Mouse (Mus musculus): ENCODE measurements around the gene Zfp446. TPM values are rescaled to one million over a fixed set of nuclear protein-coding genes. Genes with fewer than 3 reads are reported as not detected.
A peak's percentile ranks its signal among the peaks of the same experiment; 100 is the strongest.

The Zfp446 gene
- polyA plus RNA-seq, 1 experiment from 2014 or later: 10.3 TPM

DNA sequence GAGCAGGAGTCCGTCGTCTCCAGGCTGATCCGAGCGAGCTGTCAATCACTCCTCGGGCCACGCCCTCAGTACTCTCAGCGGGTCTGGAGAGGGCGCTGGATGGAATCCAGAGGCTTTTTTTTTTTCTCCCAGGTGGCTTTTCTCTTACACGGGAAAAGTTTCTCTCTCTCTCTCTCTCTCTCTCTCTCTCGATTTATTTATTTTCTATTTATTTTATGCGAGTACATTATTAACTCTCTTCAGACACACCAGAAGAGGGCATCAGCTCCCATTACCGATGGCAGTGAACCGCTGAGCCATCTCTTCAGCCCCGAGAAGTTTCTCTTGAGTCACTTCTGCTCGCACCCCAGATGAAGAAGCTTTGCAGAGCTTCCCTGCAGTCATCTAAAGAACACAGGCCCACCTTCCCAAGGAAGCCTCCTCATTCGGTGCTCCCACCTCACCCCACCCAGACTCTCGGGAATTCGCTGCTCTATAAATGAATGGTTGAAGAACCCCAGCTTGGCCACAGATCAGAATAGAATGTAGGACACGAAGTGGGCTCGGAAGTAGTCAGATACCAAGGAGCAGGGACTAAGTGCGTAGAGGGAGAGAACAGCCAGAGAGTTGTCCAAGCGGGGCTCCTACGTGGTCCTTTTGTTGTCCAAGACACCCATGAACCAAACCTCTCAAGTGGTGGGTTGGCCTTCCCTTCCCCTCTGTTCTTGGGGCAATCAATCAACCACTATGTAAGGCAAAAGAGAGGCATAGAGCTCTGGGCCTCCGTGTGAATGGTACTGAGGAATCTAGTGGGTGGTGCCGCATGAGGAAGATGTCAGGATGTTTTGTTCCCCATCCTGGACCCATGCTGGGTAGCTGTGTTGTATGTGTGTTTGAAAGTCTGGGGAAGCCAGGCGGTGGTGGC lies 32.6 kb downstream of the Zfp446 start, which contains the start of gene Zbtb45:
TSS of gene Zbtb45 (minus strand) at position 30 of the 904 bp plus-strand sequence.
- peak within 1 kb of the TSS; percentile 79 for H3K4me3 ChIP-seq (ENCODE audit: low read depth, low read length)
- H3K9ac ChIP-seq (replicated peaks; ENCODE audit: low read depth, low read length): peak within 1 kb of the TSS; percentile 83
- WGBS: 4% methylated on average over 26 of the region's 26 CpGs
- peaks cover 10% of the 10 kb centered on the region; the same call in 1 of the 2 replicates for H3K4me1 ChIP-seq (ENCODE audit: control insufficient read depth, insufficient read depth, low read length)
- ATAC-seq (ENCODE audit: low read depth): no peak
- H3K27me3 ChIP-seq (ENCODE audit: control insufficient read depth, insufficient read depth, low read length): no peaks in the 10 kb centered on the region
- peak within 1 kb of the TSS; percentile 59 for H3K4me2 ChIP-seq (ENCODE audit: low read depth, low read length)
- H3K9me3 ChIP-seq (ENCODE audit: control insufficient read depth, low read length): no peaks in the 10 kb centered on the region
- H3K36me3 ChIP-seq (ENCODE audit: control insufficient read depth, insufficient read depth, low read length): peaks cover 15% of the 10 kb centered on the region; the same call in 1 of the 2 replicates
- H3K27ac ChIP-seq (ENCODE audit: low read depth, low read length): peak within 1 kb of the TSS; percentile 88

DNA sequence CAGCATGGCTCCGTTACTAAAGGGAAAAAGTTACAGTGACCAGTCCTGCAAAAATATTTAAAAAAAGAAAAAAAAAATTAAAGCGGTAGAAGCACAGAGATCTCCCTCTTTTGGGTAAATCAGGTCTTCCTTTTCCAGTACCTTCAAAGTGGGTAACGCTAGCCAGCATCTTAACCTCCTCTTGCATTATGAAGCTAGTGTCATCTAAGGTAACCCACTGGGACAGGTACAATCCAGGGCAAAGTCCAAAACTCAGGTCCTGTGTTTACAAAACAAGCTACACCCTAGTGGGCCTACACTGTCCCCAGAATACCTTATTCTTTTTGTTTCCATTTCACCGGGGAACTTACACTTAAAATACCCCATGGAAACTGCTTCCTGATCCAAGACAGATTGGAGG lies 36.0 kb downstream of the Zfp446 start:
- Histone ChIP-seq H3K9me3 (ENCODE audit: control insufficient read depth, low read length) (no peaks in the 10 kb centered on the region), H3K4me3 (ENCODE audit: low read depth, low read length) (no peak overlapping the region), H3K36me3 (ENCODE audit: control insufficient read depth, insufficient read depth, low read length) (no peaks in the 10 kb centered on the region), H3K27me3 (ENCODE audit: control insufficient read depth, insufficient read depth, low read length) (no peaks in the 10 kb centered on the region), H3K4me1 (ENCODE audit: control insufficient read depth, insufficient read depth, low read length) (peaks cover 6% of the 10 kb centered on the region; the same call in 1 of the 2 replicates), H3K27ac (ENCODE audit: low read depth, low read length) (no peak overlapping the region), H3K9ac (replicated peaks; ENCODE audit: low read depth, low read length) (no peak overlapping the region), H3K4me2 (ENCODE audit: low read depth, low read length) (no peak overlapping the region)
- ATAC-seq (ENCODE audit: low read depth): no peak
- WGBS: 56% methylated on average over 4 of the region's 4 CpGs

DNA sequence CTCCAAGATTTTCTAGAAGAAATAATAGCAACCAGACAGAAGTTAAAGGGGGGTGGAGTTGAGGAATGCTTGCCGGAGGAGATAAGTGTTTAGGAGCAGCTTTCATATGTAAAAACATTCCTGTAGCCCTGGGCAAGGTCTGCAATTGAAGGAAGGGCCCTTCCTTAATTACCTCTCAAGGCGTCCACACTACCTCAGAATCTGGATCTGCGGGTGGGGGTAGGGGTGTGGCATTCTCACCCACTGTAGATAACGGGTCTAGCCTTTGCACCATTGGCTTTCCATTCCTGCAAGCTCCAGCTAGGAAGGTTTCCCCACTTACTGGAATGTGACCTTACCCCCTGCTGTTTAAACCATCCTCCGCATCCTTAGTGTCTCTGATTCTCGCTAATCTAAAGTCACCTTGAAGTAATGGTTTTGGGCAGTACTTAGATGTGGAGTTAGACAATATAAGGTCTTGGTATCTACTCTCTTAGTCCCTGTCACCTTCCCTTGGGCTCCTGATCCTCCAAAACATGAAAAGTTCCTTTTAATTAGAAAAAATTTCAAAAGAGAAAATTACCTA lies 36.7 kb downstream of the Zfp446 start:
- Histone ChIP-seq H3K27me3 (ENCODE audit: control insufficient read depth, insufficient read depth, low read length) (no peaks in the 10 kb centered on the region), H3K4me3 (ENCODE audit: low read depth, low read length) (no peak overlapping the region), H3K9me3 (ENCODE audit: control insufficient read depth, low read length) (no peaks in the 10 kb centered on the region), H3K36me3 (ENCODE audit: control insufficient read depth, insufficient read depth, low read length) (no peaks in the 10 kb centered on the region), H3K9ac (replicated peaks; ENCODE audit: low read depth, low read length) (no peak overlapping the region), H3K4me1 (ENCODE audit: control insufficient read depth, insufficient read depth, low read length) (peaks cover 6% of the 10 kb centered on the region; the same call in 1 of the 2 replicates), H3K4me2 (ENCODE audit: low read depth, low read length) (no peak overlapping the region), H3K27ac (ENCODE audit: low read depth, low read length) (no peak overlapping the region)
- no peak for ATAC-seq (ENCODE audit: low read depth)
- 36% methylated on average over 6 of the region's 6 CpGs for WGBS

DNA sequence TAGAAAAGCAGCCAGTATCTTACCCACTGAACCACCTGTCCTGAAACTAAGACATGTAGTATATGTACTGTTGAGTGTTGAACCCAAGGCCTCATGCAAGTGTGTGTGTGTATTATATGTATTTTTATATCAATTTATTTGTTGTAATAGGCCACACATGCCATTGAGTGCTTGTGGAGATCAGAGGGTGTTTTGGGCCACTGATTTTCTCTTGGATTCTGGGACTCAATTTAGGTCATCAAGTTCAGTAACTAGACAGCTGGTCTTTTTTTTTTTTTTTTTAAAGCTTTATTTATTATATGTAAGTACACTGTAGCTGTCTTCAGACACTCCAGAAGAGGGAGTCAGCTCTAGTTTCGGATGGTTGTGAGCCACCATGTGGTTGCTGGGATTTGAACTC lies 37.6 kb downstream of the Zfp446 start:
- ATAC-seq (ENCODE audit: low read depth): no peak
- no peak overlapping the region for H3K27ac ChIP-seq (ENCODE audit: low read depth, low read length)
- no peak overlapping the region for H3K9ac ChIP-seq (replicated peaks; ENCODE audit: low read depth, low read length)
- no peaks in the 10 kb centered on the region for H3K9me3 ChIP-seq (ENCODE audit: control insufficient read depth, low read length)
- no peak overlapping the region for H3K4me2 ChIP-seq (ENCODE audit: low read depth, low read length)
- 84% methylated on average over 1 of the region's 1 CpGs for WGBS
- no peak overlapping the region for H3K4me3 ChIP-seq (ENCODE audit: low read depth, low read length)
- no peaks in the 10 kb centered on the region for H3K36me3 ChIP-seq (ENCODE audit: control insufficient read depth, insufficient read depth, low read length)
- H3K27me3 ChIP-seq (ENCODE audit: control insufficient read depth, insufficient read depth, low read length): no peaks in the 10 kb centered on the region
- peaks cover 5% of the 10 kb centered on the region; the same call in 1 of the 2 replicates for H3K4me1 ChIP-seq (ENCODE audit: control insufficient read depth, insufficient read depth, low read length)

DNA sequence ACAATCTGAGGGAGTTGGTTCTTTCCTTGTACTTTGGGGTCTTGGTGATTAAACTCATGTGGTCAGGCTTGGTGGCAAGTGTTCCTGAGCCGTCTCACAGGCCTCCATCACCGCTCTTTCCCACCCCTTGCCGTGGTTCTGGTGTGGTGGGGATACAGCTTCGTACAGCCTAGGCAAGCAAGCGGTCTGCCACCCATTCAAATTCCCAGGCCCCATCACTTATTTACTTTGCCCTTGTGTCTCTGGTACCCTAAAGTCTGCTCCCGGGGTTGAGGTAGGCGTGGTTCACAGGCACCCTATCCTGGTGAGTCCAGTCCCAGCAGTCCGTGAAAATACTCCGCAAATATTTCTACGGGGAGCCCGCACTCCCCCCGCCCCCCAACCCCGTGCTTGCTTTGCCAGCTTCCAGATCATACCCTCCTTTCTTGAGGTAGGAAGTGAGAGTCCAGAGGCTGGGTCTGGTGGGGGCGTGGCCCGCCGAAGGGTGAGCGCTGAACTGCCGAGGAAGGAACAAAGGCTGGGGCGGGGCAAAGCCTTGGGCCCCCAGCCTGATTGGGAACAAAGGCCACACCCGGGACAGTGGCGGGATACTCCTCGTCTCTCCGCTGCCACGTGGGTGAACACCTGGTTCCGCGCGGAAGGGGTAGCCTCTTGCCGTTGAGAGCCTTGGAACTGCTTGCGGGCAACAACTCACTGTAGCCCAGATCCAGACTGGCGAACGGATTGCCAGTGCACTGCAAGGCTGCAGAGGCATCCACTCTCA lies 45.3 kb downstream of the Zfp446 start:
- peak; percentile 23 for ATAC-seq (ENCODE audit: low read depth)
- Histone ChIP-seq H3K36me3 (ENCODE audit: control insufficient read depth, insufficient read depth, low read length) (peaks cover 20% of the 10 kb centered on the region), H3K4me1 (ENCODE audit: control insufficient read depth, insufficient read depth, low read length) (peaks cover 18% of the 10 kb centered on the region), H3K27ac (ENCODE audit: low read depth, low read length) (peak overlapping the region; percentile 98), H3K27me3 (ENCODE audit: control insufficient read depth, insufficient read depth, low read length) (no peaks in the 10 kb centered on the region), H3K9ac (replicated peaks; ENCODE audit: low read depth, low read length) (peak overlapping the region; percentile 93), H3K4me3 (ENCODE audit: low read depth, low read length) (peak overlapping the region; percentile 74), H3K4me2 (ENCODE audit: low read depth, low read length) (peak overlapping the region; percentile 87), H3K9me3 (ENCODE audit: control insufficient read depth, low read length) (no peaks in the 10 kb centered on the region)
- WGBS: 4% methylated on average over 31 of the region's 31 CpGs

DNA sequence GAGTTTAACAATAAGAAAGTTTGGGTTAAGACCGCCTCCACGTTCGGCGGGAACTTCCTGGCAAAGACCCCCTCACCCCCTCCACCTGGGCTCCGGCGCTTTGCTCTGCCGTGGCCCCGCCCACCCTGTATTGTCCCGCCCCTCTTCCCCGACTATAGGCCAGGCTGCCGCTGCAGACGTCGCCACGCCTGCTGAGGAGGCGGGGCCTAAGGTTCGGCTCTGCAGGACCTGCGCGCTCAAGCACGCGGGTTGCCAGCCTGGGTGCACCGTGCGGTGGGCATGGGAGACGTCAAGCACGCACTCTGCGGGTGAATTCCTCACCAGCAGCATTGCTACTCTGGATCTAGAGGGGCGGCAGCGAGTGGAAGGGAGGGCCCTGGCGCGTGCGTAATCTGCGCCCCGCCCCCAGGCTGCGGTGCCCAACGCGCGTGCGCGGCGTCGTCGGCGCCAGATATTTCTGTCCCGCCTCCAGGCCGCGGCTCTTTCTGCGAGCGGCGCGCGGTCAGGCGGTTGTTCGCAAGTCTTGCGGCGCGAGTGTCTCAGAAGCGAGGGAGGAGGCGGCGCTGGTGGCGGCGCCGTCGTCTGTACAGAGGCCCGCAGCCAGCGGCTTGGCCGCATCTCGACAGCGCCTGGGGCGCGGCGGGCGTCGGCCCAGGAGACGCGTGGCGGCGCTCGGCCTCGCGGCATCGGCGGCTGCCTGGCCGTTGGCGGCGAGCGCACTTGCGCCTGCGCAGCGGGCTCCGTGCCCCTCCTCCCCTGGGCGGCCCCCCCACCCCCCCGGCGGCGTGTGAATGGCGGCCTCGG lies 46.5 kb downstream of the Zfp446 start:
- H3K27me3 ChIP-seq (ENCODE audit: control insufficient read depth, insufficient read depth, low read length): no peaks in the 10 kb centered on the region

DNA sequence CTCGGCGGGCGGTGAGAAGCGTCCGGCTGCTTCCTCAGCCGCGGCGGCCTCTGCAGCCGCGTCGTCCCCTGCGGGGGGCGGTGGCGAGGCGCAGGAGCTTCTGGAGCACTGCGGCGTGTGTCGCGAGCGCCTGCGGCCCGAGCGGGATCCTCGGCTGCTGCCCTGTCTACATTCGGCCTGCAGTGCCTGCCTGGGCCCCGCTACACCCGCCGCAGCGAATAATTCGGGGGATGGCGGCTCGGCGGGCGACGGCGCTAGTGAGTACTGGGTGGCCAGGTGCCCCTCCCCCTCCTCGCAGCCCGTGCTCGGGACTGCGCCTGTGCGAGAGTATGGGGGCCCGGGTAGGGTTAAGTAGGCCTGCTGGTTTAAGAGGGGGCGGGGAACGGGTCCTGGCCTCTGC lies 47.2 kb downstream of the Zfp446 start:
- ATAC-seq (ENCODE audit: low read depth): peak; percentile 64
- H3K4me3 ChIP-seq (ENCODE audit: low read depth, low read length): peak overlapping the region; percentile 74
- WGBS: under 1% methylated on average over 36 of the region's 44 CpGs

More for the DNA sequence above, 46.5 kb downstream of the Zfp446 start:
- H3K9me3 ChIP-seq (ENCODE audit: control insufficient read depth, low read length): no peaks in the 10 kb centered on the region
- H3K4me1 ChIP-seq (ENCODE audit: control insufficient read depth, insufficient read depth, low read length): peaks cover 18% of the 10 kb centered on the region
- H3K4me2 ChIP-seq (ENCODE audit: low read depth, low read length): peak overlapping the region; percentile 87
- H3K27ac ChIP-seq (ENCODE audit: low read depth, low read length): peak overlapping the region; percentile 98
- WGBS: under 1% methylated on average over 88 of the region's 95 CpGs
- ATAC-seq (ENCODE audit: low read depth): peak; percentile 88
- H3K4me3 ChIP-seq (ENCODE audit: low read depth, low read length): peak overlapping the region; percentile 74
- peak overlapping the region; percentile 93 for H3K9ac ChIP-seq (replicated peaks; ENCODE audit: low read depth, low read length)
- peaks cover 32% of the 10 kb centered on the region for H3K36me3 ChIP-seq (ENCODE audit: control insufficient read depth, insufficient read depth, low read length)

DNA sequence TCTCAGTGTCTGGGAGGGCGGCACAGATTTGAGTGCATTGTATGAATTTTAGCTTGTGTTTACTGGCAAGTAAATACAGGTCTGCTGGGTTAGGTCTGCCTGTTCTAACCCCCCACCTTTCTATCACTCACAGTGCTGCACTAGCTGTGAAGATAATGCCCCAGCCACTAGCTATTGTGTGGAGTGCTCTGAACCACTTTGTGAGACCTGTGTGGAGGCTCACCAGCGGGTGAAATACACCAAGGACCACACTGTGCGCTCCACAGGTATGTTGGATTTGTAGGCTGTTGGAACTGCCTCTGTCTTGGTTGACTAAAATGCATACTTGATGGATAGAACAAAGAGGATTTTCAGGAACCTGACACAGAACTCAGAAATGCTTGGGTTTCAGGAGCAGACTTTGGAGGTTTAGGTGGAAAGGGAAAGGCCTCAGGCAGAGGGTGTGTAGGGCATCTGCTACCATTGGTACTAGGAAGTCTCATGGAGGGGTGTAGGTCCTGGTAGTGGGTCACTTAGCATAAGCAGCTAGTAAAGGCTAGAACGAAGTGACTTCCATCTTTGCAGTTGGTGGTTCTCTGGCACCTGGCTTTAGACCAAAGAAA lies 48.0 kb downstream of the Zfp446 start:
- H3K9me3 ChIP-seq (ENCODE audit: control insufficient read depth, low read length): no peaks in the 10 kb centered on the region
- H3K36me3 ChIP-seq (ENCODE audit: control insufficient read depth, insufficient read depth, low read length): peaks cover 47% of the 10 kb centered on the region
- peak overlapping the region; percentile 93 for H3K9ac ChIP-seq (replicated peaks; ENCODE audit: low read depth, low read length)
- H3K4me3 ChIP-seq (ENCODE audit: low read depth, low read length): peak overlapping the region; percentile 74
- no peaks in the 10 kb centered on the region for H3K27me3 ChIP-seq (ENCODE audit: control insufficient read depth, insufficient read depth, low read length)
- H3K4me1 ChIP-seq (ENCODE audit: control insufficient read depth, insufficient read depth, low read length): peaks cover 18% of the 10 kb centered on the region
- no peak for ATAC-seq (ENCODE audit: low read depth)
- peak overlapping the region; percentile 87 for H3K4me2 ChIP-seq (ENCODE audit: low read depth, low read length)
- no peak overlapping the region for H3K27ac ChIP-seq (ENCODE audit: low read depth, low read length)
- 30% methylated on average over 4 of the region's 4 CpGs for WGBS

More for the DNA sequence above, 47.2 kb downstream of the Zfp446 start:
- H3K36me3 ChIP-seq (ENCODE audit: control insufficient read depth, insufficient read depth, low read length): peaks cover 38% of the 10 kb centered on the region
- H3K9me3 ChIP-seq (ENCODE audit: control insufficient read depth, low read length): no peaks in the 10 kb centered on the region
- H3K4me1 ChIP-seq (ENCODE audit: control insufficient read depth, insufficient read depth, low read length): peaks cover 18% of the 10 kb centered on the region
- H3K27ac ChIP-seq (ENCODE audit: low read depth, low read length): peak overlapping the region; percentile 98
- H3K9ac ChIP-seq (replicated peaks; ENCODE audit: low read depth, low read length): peak overlapping the region; percentile 93
- no peaks in the 10 kb centered on the region for H3K27me3 ChIP-seq (ENCODE audit: control insufficient read depth, insufficient read depth, low read length)
- H3K4me2 ChIP-seq (ENCODE audit: low read depth, low read length): peak overlapping the region; percentile 87
